Mouse (Mus musculus) layer of hippocampus, adult 2 months (tissue): ENCODE data around the gene 3425401B19Rik. TPM values are rescaled to one million over a fixed set of nuclear protein-coding genes. Genes with fewer than 3 reads are reported as not detected.
A peak's percentile ranks its signal among the peaks of the same experiment; 100 is the strongest.

Source experiments
- DNase-seq, 2 experiments: peaks; one replicate each; pipeline ENCODE4 v3.0.0; 2022; ENCODE audit warnings: low spot score in 2 of 2
- H3K27ac ChIP-seq: fragments of 200-600 bp; 2 replicates; pipeline ENCODE4 v1.8.1; 2022
- H3K4me3 ChIP-seq: fragments of 200-600 bp; 2 replicates; pipeline ENCODE4 v1.8.1; 2022; ENCODE audit warnings: mild to moderate bottlenecking
- CTCF ChIP-seq: fragments of 200-600 bp; conservative IDR thresholded peaks from 2 replicates; pipeline ENCODE4 v1.8.1; 2022; ENCODE audit warnings: antibody characterized with exemption, mild to moderate bottlenecking, moderate library complexity
- total RNA-seq, 2 experiments: library from RNA; stranded (reverse); gene quantifications; 2 replicates each; pipeline ENCODE4 v1.2.3; 2021

Gene 3425401B19Rik
- total RNA-seq, 2 experiments from 2014 or later: 0.15 to 0.17 TPM

GRCm38 (mm10) chr14:32628584-32628983, 56.5 kb downstream of the 3425401B19Rik start:
- Histone ChIP-seq H3K4me3 (no peak overlapping the region), H3K27ac (no peak overlapping the region)
- TF ChIP-seq CTCF: peak; percentile 61
- DNase-seq: no peak

GRCm38 (mm10) chr14:32627271-32627670, 57.8 kb downstream of the 3425401B19Rik start:
- Histone ChIP-seq H3K4me3 (no peak overlapping the region), H3K27ac (no peak overlapping the region)
- TF ChIP-seq CTCF: no peak
- DNase-seq: no peak

- no peak for DNase-seq
- no peak overlapping the region for H3K27ac ChIP-seq
- H3K4me3 ChIP-seq: no peak overlapping the region
- TF ChIP-seq CTCF: no peak
These were observed 60.3 kb downstream of the 3425401B19Rik start for GRCm38 (mm10) chr14:32624811-32625210.

GRCm38 (mm10) chr14:32624245-32624644, 60.8 kb downstream of the 3425401B19Rik start:
- DNase-seq: no peak
- Histone ChIP-seq H3K4me3 (no peak overlapping the region), H3K27ac (no peak overlapping the region)
- no peak for TF ChIP-seq CTCF

- no peak for DNase-seq
- Histone ChIP-seq H3K4me3 (no peak overlapping the region), H3K27ac (no peak overlapping the region)
- TF ChIP-seq CTCF: no peak
These were observed 67.8 kb downstream of the 3425401B19Rik start for GRCm38 (mm10) chr14:32617253-32617652.

- H3K4me3 ChIP-seq: no peak overlapping the region
- H3K27ac ChIP-seq: no peak overlapping the region
- TF ChIP-seq CTCF: peak; percentile 89
- DNase-seq: peak; percentile 18 to 57
These were observed 75.7 kb downstream of the 3425401B19Rik start for GRCm38 (mm10) chr14:32609392-32609791.

Other genes starting within 250 kb of the 3425401B19Rik start
- gene Slc18a3, start 220.4 kb downstream of the 3425401B19Rik start, total RNA-seq: not detected
- gene Chat, start 219.3 kb downstream of the 3425401B19Rik start, total RNA-seq: not detected
- gene Ercc6, start 171.8 kb downstream of the 3425401B19Rik start, total RNA-seq: 10 to 100 TPM; 24.1 to 28.7 TPM
- gene Prrxl1, start 85.9 kb downstream of the 3425401B19Rik start, total RNA-seq: under 1 TPM in 1 of 2 experiments, not detected in 1; 0.15 TPM
- gene Tmem273, start 100.7 kb upstream of the 3425401B19Rik start, total RNA-seq: under 1 TPM; 0.59 TPM
- not detected for gene Fam170b, start 148.7 kb upstream of the 3425401B19Rik start, total RNA-seq
- 1 to 10 TPM; 3.3 to 3.6 TPM for gene Vstm4, start 171.5 kb upstream of the 3425401B19Rik start, total RNA-seq